Mouse (Mus musculus) erythroblast, adult 5-6 weeks (primary cell): ENCODE measurements around the gene Rab3gap2. TPM values are rescaled to one million over a fixed set of nuclear protein-coding genes. Genes with fewer than 3 reads are reported as not detected.

Experiments
- ATAC-seq: replicated peaks from 2 replicates; pipeline ENCODE4 v1.8.0; 2016; ENCODE audit warnings: moderate number of reproducible peaks, mild to moderate bottlenecking, moderate TSS enrichment, inconsistent platforms; ENCODE audit not compliant: poor library complexity, low FRiP score, severe bottlenecking
- total RNA-seq, 2 experiments: library from RNA; stranded (forward) in 1 of 2; stranded (reverse) in 1 of 2; fragments of 150-400 nt in 1 of 2; fragments of 200-764, 138-1000 nt in 1 of 2; gene quantifications; 2 replicates each; pipeline versions ENCODE4 v1.2.3 to v1.2.4; 2015 to 2017; ENCODE audit warnings: low replicate concordance in 2 of 2

The Rab3gap2 gene
- total RNA-seq, 2 experiments from 2014 or later: 12.7 to 14.7 TPM

- no peak for ATAC-seq
Observed at GRCm38 (mm10) chr1:185274819-185275545, 71.1 kb downstream of the Rab3gap2 start.

- ATAC-seq: no peak
Observed at GRCm38 (mm10) chr1:185275976-185276375, 72.1 kb downstream of the Rab3gap2 start.

GRCm38 (mm10) chr1:185277022-185277421, 73.1 kb downstream of the Rab3gap2 start:
- no peak for ATAC-seq

DNA sequence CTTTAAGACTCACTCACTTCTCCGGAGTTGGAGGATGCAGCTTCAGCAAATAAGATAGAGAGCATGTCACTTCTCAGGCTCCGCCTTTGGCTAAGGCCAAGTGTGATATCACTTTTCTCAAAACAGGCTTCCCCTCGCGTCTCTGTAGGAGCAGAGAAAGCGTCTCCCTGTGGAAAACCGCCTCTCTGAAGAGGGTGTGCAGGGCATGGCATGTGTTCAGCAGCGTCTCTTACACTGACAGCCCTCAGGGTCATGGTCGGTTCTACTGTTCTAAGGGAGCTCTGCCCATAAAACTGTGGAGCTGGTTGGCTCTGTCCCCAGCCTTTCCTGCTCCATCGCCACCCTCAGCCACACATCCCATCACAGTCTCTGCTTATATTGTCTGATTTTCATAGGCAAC, 75.4 kb downstream of the Rab3gap2 start:
- no peak for ATAC-seq

GRCm38 (mm10) chr1:185280616-185281015, 76.7 kb downstream of the Rab3gap2 start:
- no peak for ATAC-seq

GRCm38 (mm10) chr1:185282846-185283245, 78.9 kb downstream of the Rab3gap2 start:
- ATAC-seq: no peak

- no peak for ATAC-seq
Observed at GRCm38 (mm10) chr1:185283247-185283646, 79.3 kb downstream of the Rab3gap2 start.

GRCm38 (mm10) chr1:185284740-185285139, 80.8 kb downstream of the Rab3gap2 start:
- ATAC-seq: no peak

DNA sequence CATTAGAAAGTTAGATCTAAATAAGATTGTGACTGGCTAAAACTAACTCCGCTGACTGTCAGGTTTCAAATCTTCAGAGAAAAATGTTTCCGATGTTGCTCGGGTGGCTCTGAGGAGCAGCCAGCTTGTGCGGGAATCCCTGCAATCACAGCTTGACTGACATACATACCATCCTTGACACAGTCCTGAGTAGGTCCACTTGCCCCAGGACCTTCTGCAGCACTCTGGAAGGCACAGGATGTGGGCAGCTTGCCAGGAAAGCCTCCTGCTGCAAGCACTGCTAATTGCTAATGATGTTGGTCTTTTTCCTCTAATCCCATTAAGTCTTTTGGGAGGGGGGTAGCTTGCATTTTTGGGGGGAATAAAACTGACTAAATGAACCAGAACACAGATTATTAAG, 81.3 kb downstream of the Rab3gap2 start:
- ATAC-seq: no peak

DNA sequence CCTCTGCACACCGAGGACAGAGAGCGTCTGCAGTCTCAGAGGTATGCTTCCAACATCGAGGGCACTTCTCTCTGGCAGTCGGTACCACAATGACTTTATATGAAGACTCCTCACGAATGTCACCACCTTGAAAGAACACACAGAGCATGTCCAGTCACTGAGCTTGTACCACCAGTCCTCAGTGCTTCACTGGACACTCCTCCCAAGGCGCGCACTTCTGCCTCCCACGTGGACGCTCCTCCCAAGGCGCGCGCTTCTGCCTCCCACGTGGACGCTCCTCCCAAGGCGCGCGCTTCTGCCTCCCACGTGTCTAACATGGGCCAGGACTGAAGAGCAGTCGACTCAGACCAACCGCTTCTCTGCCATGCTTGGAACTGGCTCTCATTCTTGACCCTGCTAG, 83.1 kb downstream of the Rab3gap2 start:
- 0 out of 2 replicates have a peak, but pooled peaks have one; percentile 38 for ATAC-seq

GRCm38 (mm10) chr1:185289231-185289630, 85.3 kb downstream of the Rab3gap2 start:
- no peak for ATAC-seq

- ATAC-seq: no peak
Observed at GRCm38 (mm10) chr1:185291336-185291735, 87.4 kb downstream of the Rab3gap2 start.

DNA sequence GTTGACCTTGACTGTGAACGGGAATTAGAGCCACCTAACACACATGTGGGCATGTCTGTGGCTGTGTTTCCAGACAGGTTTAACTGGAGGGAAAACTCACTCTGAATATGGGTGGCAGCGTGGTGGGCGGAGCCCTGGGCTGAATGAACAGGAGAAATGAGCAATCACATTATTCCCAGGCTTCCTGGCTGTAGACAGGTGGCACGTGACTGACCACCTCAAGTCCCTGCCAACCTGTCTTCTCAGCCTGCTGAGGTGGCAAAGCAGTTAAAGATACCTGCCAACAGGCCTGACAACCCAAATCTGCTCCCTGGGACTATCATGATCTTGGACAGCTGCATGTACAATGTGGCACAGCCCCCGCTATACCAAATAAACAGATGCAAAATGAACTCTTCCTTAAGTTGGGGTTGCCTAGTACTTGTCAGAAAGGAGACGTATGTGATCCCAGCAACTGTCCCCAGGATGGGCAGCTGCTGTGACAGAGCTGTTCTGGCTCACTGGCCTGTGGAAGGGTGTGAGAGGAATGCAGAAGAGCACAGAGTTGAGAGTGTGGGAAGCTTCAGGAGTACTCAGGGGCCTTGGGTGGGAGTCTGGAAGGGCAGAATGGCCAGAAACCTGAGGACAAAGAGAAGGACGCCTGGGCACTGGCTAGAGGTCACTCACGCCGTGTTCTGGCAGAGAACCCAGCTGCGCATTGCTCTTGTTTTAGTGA, 88.9 kb downstream of the Rab3gap2 start:
- no peak for ATAC-seq

DNA sequence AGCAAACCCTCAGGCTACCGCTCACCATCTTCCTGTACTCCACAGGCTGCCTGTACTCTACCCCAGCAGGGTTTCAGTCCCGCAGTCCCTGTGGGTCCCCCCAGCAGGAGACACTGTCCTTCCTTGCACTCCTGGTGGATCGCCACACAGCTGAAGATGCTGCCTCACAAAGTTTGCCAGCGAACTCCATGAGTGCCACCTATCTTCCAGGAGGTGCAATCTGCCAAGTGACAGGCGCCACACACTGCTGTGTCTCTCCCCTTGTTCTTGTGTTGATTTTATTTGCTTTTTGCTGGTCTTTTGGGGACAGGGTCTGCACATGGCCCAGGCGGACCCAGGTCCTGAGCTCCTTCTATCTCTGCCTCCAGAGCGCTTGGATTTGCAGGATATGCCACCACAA, 92.9 kb downstream of the Rab3gap2 start:
- ATAC-seq: no peak

GRCm38 (mm10) chr1:185298496-185298895, 94.6 kb downstream of the Rab3gap2 start:
- ATAC-seq: no peak

- ATAC-seq: no peak
Observed at GRCm38 (mm10) chr1:185302816-185303215, 98.9 kb downstream of the Rab3gap2 start.

DNA sequence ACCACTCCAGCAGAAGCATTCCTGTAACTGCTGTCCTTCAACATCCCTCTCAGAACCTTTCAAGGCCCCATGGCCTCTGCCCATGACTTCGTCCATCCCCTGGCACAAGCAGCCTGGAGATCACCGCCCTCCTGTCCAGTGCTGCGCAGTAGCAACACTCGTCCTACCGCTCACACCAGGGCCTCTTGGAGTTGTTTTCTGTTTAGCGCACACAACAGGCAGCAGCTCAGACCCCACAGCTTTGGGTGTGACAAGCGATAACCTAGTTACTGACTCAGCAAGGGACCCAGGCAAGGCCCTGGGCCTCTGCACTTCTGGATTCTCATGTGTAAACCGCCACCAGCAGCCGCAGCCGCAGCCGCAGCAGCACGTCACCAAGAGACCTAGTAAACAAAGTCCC, 102.9 kb downstream of the Rab3gap2 start:
- no peak; the same call in 1 of the 2 replicates for ATAC-seq

GRCm38 (mm10) chr1:185307645-185308044, 103.7 kb downstream of the Rab3gap2 start:
- no peak for ATAC-seq

DNA sequence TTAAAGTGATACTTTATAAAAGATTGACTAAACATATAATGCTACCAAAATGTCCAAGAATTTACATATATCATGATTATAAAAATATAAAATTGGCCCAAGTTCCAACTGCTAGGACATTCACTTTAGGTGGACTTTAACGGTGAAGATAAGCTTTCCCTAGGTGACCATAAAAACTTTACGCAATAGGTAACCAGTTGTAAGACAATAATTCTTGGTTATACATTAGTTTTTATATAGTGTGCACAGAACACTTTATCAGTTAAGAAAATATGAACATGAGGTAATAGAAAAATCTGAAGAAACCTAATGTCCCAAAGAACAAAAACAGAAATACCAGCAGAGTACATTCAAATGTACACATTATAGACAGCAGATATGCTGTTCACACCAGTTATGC, 104.4 kb downstream of the Rab3gap2 start:
- no peak for ATAC-seq

DNA sequence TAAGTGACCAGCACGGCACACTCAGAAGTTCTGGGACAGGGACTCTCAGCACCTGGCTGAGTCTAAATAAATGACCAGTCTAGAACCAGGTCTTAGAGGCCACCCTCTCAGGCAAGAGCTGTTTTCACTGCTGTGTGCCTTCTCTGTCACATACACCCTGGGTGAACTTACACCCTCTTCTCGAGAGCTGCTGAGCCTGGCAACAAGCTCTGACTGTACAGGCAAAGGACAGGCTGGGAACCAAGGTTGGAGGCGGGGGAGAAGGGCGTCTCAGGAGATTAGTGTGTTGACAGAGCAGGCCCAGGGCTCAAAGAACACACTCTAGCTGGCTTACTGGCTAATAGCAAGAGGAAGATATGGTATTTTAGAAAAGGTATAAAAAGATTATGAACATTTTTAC, 105.0 kb downstream of the Rab3gap2 start:
- ATAC-seq: no peak

- no peak for ATAC-seq
Observed at GRCm38 (mm10) chr1:185311949-185312348, 108.0 kb downstream of the Rab3gap2 start.
